Mouse (Mus musculus): ENCODE measurements around the gene Aifm2. TPM values are rescaled to one million over a fixed set of nuclear protein-coding genes. Genes with fewer than 3 reads are reported as not detected.
A peak's percentile ranks its signal among the peaks of the same experiment; 100 is the strongest.

The Aifm2 gene
- total and polyA plus RNA-seq, 2 experiments from 2014 or later = 19.2 to 21.4 TPM

- H3K36me3 ChIP-seq (ENCODE audit: insufficient read depth, low read length) = peaks cover 10% of the 10 kb centered on the region
- TF ChIP-seq CTCF (IDR thresholded peaks at IDR 0.05) = no peak
- no peak overlapping the region for H3K4me2 ChIP-seq (ENCODE audit: low read depth, low read length, poor library complexity, severe bottlenecking)
- H3K9ac ChIP-seq (replicated peaks; ENCODE audit: low read length, poor library complexity, severe bottlenecking) = no peak overlapping the region
- H3K4me3 ChIP-seq (ENCODE audit: low read depth, low read length) = no peak overlapping the region
- H3K4me1 ChIP-seq (ENCODE audit: insufficient read depth, low read length) = no peaks in the 10 kb centered on the region
- H3K9me3 ChIP-seq (ENCODE audit: low read length) = no peaks in the 10 kb centered on the region
- ATAC-seq (ENCODE audit: low FRiP score) (no peak), DNase-seq (ENCODE audit: low spot score) (no peak)
- H3K27ac ChIP-seq (ENCODE audit: low read depth, low read length) = no peak overlapping the region
- no peaks in the 10 kb centered on the region for H3K27me3 ChIP-seq (ENCODE audit: insufficient read depth, low read length)
- 100% methylated on average over 2 of the region's 2 CpGs for WGBS
Observed at GRCm38 (mm10) chr10:61758904-61759303, 43.8 kb downstream of the Aifm2 start.

DNA sequence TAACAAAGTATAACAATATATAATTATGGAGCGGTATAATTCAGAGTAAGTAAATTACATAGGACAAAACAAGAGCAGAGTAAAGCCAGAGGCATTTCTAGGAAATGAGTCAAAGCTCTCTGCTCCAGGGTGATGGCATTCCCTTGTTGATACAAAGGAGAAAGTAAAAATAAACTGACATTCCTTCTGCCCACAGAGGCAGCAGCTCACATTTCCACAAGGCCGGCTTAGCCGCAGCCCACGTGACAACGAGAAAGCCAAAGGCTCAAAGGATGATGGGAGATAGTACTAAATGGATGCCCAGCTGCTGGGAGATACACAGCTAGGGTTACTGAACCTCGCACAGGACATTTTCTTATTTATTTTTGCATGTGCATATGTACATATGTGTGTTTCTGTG, 44.8 kb downstream of the Aifm2 start:
- ATAC-seq (ENCODE audit: low FRiP score) = no peak
- TF ChIP-seq CTCF (IDR thresholded peaks at IDR 0.05) = no peak
- Histone ChIP-seq H3K4me3 (ENCODE audit: low read depth, low read length) (no peak overlapping the region), H3K4me2 (ENCODE audit: low read depth, low read length, poor library complexity, severe bottlenecking) (no peak overlapping the region), H3K9me3 (ENCODE audit: low read length) (no peaks in the 10 kb centered on the region), H3K4me1 (ENCODE audit: insufficient read depth, low read length) (no peaks in the 10 kb centered on the region), H3K36me3 (ENCODE audit: insufficient read depth, low read length) (peaks cover 10% of the 10 kb centered on the region), H3K9ac (replicated peaks; ENCODE audit: low read length, poor library complexity, severe bottlenecking) (no peak overlapping the region), H3K27ac (ENCODE audit: low read depth, low read length) (no peak overlapping the region), H3K27me3 (ENCODE audit: insufficient read depth, low read length) (no peaks in the 10 kb centered on the region)
- 67% methylated on average over 6 of the region's 6 CpGs for WGBS
- DNase-seq (ENCODE audit: low spot score) = no peak

- Histone ChIP-seq H3K4me1 (ENCODE audit: insufficient read depth, low read length) (no peaks in the 10 kb centered on the region; the same call in 1 of the 2 replicates), H3K4me2 (ENCODE audit: low read depth, low read length, poor library complexity, severe bottlenecking) (no peak overlapping the region), H3K4me3 (ENCODE audit: low read depth, low read length) (no peak overlapping the region), H3K9ac (replicated peaks; ENCODE audit: low read length, poor library complexity, severe bottlenecking) (no peak overlapping the region), H3K36me3 (ENCODE audit: insufficient read depth, low read length) (no peaks in the 10 kb centered on the region), H3K27me3 (ENCODE audit: insufficient read depth, low read length) (no peaks in the 10 kb centered on the region), H3K9me3 (ENCODE audit: low read length) (no peaks in the 10 kb centered on the region), H3K27ac (ENCODE audit: low read depth, low read length) (no peak overlapping the region)
- ATAC-seq (ENCODE audit: low FRiP score) = no peak
- DNase-seq (ENCODE audit: low spot score) = peak; percentile 52
- WGBS = 57% methylated on average over 8 of the region's 8 CpGs
- no peak for TF ChIP-seq CTCF (IDR thresholded peaks at IDR 0.05)
Observed at GRCm38 (mm10) chr10:61764689-61765088, 49.6 kb downstream of the Aifm2 start.

DNA sequence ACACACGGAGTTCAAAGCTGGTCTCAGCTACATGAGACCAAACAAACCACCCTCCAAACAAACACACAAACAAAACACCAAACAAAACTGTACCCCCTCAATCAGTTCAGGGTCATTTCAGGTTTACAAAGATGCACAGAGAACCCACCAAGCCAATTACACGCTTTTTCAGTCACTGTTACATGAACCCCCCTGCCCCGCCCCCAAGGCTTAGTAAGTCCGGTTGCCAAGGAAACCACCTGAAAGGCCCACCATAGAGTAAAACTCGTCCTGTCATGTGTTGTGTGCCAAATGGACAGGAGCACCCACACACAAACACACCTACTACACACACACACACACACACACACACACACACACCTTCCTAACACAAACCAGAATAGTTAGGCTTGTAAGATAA, 50.5 kb downstream of the Aifm2 start:
- ATAC-seq (ENCODE audit: low FRiP score) = peak; percentile 27; the same call in 1 of the 2 replicates
- Histone ChIP-seq H3K4me2 (ENCODE audit: low read depth, low read length, poor library complexity, severe bottlenecking) (no peak overlapping the region), H3K9me3 (ENCODE audit: low read length) (no peaks in the 10 kb centered on the region), H3K36me3 (ENCODE audit: insufficient read depth, low read length) (no peaks in the 10 kb centered on the region), H3K27ac (ENCODE audit: low read depth, low read length) (no peak overlapping the region), H3K9ac (replicated peaks; ENCODE audit: low read length, poor library complexity, severe bottlenecking) (no peak overlapping the region), H3K27me3 (ENCODE audit: insufficient read depth, low read length) (no peaks in the 10 kb centered on the region), H3K4me1 (ENCODE audit: insufficient read depth, low read length) (no peaks in the 10 kb centered on the region; the same call in 1 of the 2 replicates), H3K4me3 (ENCODE audit: low read depth, low read length) (no peak overlapping the region)
- WGBS = 14% methylated on average over 5 of the region's 5 CpGs
- no peak for TF ChIP-seq CTCF (IDR thresholded peaks at IDR 0.05)
- DNase-seq (ENCODE audit: low spot score) = peak; percentile 37

GRCm38 (mm10) chr10:61766806-61767205, 51.7 kb downstream of the Aifm2 start:
- Histone ChIP-seq H3K4me3 (ENCODE audit: low read depth, low read length) (no peak overlapping the region), H3K9ac (replicated peaks; ENCODE audit: low read length, poor library complexity, severe bottlenecking) (no peak overlapping the region), H3K9me3 (ENCODE audit: low read length) (no peaks in the 10 kb centered on the region), H3K36me3 (ENCODE audit: insufficient read depth, low read length) (no peaks in the 10 kb centered on the region), H3K4me2 (ENCODE audit: low read depth, low read length, poor library complexity, severe bottlenecking) (no peak overlapping the region), H3K4me1 (ENCODE audit: insufficient read depth, low read length) (no peaks in the 10 kb centered on the region; the same call in 1 of the 2 replicates), H3K27me3 (ENCODE audit: insufficient read depth, low read length) (no peaks in the 10 kb centered on the region), H3K27ac (ENCODE audit: low read depth, low read length) (no peak overlapping the region)
- WGBS = 61% methylated on average over 6 of the region's 6 CpGs
- DNase-seq (ENCODE audit: low spot score) (no peak), ATAC-seq (ENCODE audit: low FRiP score) (no peak)
- TF ChIP-seq CTCF (IDR thresholded peaks at IDR 0.05) = no peak

DNA sequence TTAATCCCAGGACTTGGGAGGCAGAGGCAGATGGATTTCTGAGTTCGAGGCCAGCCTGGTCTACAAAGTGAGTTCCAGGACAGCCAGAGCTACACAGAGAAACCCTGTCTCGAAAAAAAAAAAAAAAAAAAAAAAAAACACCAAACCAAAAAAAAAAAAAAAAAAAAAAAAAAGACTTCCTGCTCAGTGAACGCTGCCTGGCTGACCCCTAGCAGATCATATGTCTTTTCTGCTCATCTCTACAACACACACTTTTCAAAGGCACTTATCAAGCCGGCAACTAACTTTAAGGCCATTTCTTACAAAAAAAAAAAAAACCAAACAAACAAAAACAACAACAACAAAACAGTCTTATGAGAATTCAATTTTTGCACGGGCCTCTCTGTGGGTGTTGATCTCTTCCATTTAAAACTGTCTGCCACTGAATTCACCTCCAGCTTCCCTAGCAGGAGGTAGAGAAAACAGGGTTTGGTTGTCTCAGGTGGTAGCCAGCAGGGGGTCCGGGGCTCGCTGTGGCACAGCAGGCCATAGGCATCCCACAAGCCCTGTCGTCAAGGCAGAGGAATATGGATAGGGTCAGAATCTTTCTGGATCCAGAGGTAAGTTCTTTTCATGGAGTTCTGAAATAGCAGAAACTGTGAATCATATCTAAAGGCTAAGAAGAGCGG, 66.5 kb downstream of the Aifm2 start:
- 23% methylated on average over 8 of the region's 9 CpGs for WGBS
- Histone ChIP-seq H3K27me3 (ENCODE audit: insufficient read depth, low read length) (no peaks in the 10 kb centered on the region), H3K4me2 (ENCODE audit: low read depth, low read length, poor library complexity, severe bottlenecking) (peak overlapping the region; percentile 59), H3K36me3 (ENCODE audit: insufficient read depth, low read length) (no peaks in the 10 kb centered on the region), H3K27ac (ENCODE audit: low read depth, low read length) (peak overlapping the region; percentile 100; the same call in 1 of the 2 replicates), H3K4me3 (ENCODE audit: low read depth, low read length) (peak overlapping the region; percentile 87), H3K4me1 (ENCODE audit: insufficient read depth, low read length) (peaks cover 4% of the 10 kb centered on the region; the same call in 1 of the 2 replicates), H3K9ac (replicated peaks; ENCODE audit: low read length, poor library complexity, severe bottlenecking) (no peak overlapping the region; the same call in 1 of the 2 replicates), H3K9me3 (ENCODE audit: low read length) (no peaks in the 10 kb centered on the region)
- peak; percentile 16; the same call in 1 of the 2 replicates for TF ChIP-seq CTCF (IDR thresholded peaks at IDR 0.05)
- no peak for DNase-seq (ENCODE audit: low spot score)
- no peak for ATAC-seq (ENCODE audit: low FRiP score)
